Mouse (Mus musculus): Measurements from ENCODE around the gene Ddr2.
"Not testable (repeated sequence)": the region's sequence is repeated elsewhere in the genome, so short reads cannot be mapped to it uniquely, and the experiment has no call there.

The Ddr2 gene

DNA sequence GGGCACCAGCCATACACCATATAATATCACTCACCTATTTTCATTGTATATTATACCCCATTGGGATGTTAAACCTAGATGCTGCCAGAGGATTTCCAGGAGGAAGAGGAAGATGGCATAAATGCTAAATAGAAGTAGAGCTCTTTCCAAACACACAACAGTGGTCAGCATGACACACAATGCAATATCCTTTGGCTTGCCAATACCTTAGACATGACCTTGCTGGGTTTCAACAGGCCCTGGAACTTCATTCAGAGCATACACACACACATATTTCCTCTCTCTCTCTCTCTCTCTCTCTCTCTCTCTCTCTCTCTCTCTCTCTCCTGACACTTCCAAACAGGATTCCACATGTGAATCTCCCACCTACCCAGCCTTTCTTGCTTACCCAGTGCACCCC, 66.8 kb downstream of the Ddr2 start:
- in situ Hi-C loops (cut with MboI, MseI), result no loop called here

- in situ Hi-C loops (cut with MboI, MseI), result no loop called here
Observed at GRCm38 (mm10) chr1:170042996-170043395, 67.6 kb downstream of the Ddr2 start.

DNA sequence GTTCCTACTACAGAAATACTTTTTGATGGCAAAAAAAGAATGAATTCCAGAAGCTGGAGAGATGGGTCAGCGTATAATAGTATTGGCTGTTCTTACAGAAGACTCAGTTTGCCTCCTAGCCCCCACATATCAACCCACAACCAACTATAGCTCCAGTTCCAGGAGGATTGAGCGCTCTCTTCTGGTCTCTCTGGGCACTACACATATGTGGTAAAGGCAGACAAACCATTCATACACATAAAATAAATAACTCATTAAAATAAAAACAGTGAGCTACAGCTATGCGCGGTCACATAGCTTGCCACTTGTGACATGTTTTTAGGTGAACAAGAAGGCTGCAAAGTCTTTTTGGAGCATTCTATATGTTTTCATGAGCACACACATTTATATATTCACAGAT, 71.2 kb downstream of the Ddr2 start:
- in situ Hi-C loops (cut with MboI, MseI), result loop anchor here (5.0 kb wide), 1 partner anchor 98 kb away; no protein-coding TSS in a partner anchor

DNA sequence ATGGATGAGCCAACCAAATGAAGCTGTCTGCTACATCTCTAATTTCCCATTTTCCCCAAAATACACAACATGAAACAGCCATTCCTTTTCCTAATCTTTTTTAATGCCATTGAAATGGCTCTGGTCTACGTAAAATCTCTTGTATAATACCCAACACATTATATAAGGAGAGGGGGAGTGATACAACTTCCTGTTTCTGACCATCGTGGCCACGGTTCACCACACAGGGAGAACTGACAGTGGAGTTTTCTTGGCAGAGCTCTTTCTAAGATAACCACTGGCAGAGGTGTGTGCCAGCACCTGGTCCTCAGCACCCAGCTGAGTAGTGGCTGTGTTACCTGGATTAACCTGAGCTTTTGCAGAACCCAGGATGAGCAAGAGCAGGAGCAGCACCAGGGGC, 75.0 kb downstream of the Ddr2 start:
- in situ Hi-C loops (cut with MboI, MseI), result loop anchor here (5.0 kb wide), 1 partner anchor 102 kb away; no protein-coding TSS in a partner anchor

DNA sequence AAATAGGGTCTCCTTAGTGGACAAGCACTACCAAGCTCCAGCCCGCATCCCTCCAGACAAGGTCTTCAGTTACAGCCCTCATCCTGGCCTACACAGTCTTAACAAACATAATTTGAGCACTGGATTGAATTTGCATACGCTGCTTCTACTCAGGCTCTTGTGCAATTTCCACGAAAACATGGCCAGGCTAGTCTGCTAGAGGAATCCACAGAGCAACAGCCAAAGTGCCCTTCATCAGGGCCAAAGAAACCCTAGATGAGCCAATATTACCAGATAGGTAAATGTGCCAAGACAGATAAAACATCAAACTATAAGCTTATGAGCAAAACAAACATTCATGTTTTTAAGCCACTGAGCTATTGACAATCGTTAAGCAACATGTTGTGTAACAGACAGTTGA, 75.6 kb downstream of the Ddr2 start:
- in situ Hi-C loops (cut with MboI, MseI), result loop anchor here (5.0 kb wide), 1 partner anchor 102 kb away; no protein-coding TSS in a partner anchor

- in situ Hi-C loops (cut with MboI, MseI), result no loop called here
Observed at GRCm38 (mm10) chr1:170031656-170032055, 78.9 kb downstream of the Ddr2 start.

DNA sequence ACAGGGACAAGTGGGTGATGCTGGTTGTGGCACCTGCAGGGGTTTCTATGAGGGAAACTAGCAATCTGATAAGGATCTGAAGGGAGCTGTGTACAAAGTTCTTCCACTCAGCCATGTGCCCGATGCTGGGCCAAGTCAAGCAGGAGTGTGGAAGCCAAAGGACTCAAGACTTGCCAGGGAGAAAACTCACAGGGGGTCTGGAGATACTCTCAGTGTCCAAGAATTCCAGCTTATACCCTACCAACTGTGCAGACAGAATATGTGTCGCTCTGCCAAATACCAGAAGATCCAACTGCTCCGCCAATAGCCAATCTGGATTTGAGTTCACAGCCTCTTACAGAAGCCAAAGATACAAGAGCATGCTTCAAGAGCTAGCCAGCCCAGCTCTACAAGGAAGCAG, 95.8 kb downstream of the Ddr2 start:
- in situ Hi-C loops (cut with MboI, MseI), result no loop called here

- in situ Hi-C loops (cut with MboI, MseI), result no loop called here
Observed at GRCm38 (mm10) chr1:170010716-170011505, 99.7 kb downstream of the Ddr2 start.

GRCm38 (mm10) chr1:170009296-170009695, 101.3 kb downstream of the Ddr2 start:
- in situ Hi-C loops (cut with MboI, MseI), result no loop called here

DNA sequence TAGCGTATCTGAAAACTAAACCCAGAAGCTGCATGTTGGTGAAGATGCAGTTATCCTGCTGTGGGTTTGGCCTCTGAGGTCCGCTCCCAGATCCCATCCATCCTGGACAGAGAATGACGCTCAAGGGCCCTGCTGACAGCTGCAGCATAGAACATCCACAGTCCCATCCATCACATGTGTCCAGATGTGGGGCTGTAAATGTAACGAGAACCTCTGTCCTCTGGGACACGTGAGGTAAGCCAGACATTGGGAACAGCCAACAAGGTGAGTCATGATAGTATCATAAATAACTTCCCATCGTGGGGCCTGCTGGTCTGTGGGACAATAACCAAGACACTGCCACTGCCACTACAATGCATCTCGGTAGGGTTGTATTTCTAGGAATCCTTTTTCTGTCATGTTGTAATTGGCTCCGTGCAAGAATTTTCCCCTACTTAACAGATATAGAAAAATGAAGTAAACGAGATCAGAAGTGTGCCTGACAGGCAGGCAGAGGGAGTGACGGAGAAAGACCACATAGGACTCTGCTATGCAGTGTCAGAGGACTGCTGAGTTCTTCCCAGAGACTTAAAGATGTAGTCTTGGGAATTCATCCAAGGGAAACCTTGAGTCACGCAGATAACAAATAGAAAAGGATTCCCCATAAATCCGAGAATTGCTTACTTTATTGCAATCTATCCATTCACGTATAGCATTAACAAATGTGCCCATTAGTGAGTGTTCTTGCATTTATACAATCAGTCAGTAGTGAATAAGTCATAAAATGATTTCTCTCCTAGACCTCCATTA, 101.9 kb downstream of the Ddr2 start:
- in situ Hi-C loops (cut with MboI, MseI), result no loop called here

DNA sequence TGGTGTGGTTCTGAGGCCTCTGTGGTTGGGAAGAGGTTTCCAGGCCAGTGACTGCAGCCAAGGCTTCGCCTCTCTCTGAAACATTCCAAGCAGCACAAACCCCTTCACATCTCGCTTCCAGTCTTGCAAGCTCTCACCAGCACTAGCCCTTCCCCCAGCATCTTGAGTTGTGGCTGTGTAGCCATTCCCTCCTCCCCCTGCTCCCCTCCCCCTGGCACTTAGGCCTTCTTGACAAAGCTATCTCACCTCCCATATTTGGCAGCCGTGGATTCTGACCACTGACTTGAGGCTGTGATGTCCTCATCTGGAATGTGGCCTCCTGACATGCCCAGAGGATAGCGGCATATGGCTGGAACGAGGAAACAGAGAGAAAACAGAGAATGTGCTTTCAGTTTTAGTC, 104.0 kb downstream of the Ddr2 start:
- in situ Hi-C loops (cut with MboI, MseI), result no loop called here

DNA sequence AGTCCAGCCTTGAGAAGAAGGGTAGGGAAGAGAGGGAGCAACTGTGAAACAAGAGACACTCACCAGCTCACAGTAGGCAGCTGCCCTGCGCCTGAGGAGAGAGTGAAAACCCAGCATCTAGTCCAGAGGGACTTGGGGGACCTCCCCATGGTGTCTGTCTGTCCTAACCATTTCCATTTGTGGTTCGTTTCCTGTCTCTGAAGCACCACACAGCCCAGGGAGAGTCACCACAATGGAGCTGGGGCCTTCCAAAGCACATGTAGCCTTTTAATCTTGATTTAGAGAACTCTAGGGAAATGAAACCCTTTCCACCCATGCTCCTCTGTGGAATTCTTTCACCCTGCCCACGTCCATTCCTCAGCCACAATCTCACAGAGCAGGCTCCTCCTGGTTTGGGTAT, 105.3 kb downstream of the Ddr2 start:
- in situ Hi-C loops (cut with MboI, MseI), result no loop called here

DNA sequence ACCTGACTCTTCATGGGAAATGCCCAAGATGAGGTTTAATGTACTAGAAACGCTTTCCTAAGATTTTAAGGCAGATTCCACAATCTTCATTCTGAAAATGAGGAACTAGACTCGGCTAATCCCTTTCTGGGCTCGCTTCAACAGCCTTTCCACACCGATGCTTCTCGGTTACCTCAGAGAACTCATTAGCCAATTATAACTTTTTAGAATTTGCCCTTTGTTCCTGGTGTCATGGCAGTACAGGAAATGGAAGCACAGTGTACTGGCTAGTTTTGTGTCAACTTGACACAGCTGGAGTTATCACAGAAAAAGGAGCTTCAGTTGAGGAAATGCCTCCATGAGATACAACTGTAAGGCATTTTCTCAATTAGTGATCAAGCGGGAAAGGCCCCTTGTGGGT, 116.7 kb downstream of the Ddr2 start:
- in situ Hi-C loops (cut with MboI, MseI), result not testable (repeated sequence)

GRCm38 (mm10) chr1:169986166-169986565, 124.4 kb downstream of the Ddr2 start:
- in situ Hi-C loops (cut with MboI, MseI), result no loop called here

DNA sequence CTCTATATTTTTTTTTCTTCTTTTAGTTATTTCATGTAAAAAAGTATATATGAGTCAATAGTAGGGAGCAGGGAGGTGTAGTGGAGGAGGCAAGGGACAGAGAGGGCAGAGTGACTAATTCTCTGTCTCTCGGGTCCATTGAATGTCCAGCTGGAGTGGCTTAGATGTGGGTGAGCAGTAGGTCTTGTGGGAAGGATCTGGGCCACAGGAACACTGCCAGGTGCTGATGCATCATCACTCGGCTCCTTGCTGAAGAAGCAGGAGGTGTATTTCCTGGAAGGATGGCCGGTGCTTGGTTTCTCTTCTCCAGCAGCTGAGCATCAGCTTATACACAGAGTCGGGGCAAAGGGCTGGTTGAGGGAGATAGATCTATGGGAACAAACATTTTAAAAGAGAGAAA, 132.9 kb downstream of the Ddr2 start:
- in situ Hi-C loops (cut with MboI, MseI), result loop anchor here (10.0 kb wide), 1 partner anchor 187 kb away; no protein-coding TSS in a partner anchor

GRCm38 (mm10) chr1:169971998-169972397, 138.6 kb downstream of the Ddr2 start:
- in situ Hi-C loops (cut with MboI, MseI), result loop anchor here (10.0 to 25.0 kb wide), 2 partner anchors 193 to 1915 kb away; partner anchors contain the start of gene Gm10521

DNA sequence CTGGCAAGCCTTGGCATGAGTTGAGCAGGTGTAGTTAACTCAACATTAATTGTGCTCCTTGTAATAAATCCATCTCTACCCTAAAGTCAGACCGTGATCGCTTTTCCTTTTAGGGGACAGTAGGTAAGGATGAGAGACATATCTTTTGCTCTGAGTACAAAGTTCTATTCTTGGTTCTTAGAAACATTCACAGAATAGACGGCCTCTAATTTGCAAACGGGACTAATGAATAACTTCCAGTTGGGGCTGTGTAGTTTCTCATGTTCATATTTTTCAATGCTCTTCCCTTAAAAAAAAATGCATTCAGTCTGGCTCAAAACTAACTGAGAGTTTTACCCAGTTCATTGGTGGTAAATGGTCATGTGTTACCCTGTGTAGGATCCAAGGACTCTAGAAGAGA, 139.6 kb downstream of the Ddr2 start:
- in situ Hi-C loops (cut with MboI, MseI), result loop anchor here (10.0 to 25.0 kb wide), 2 partner anchors 194 to 1916 kb away; partner anchors contain the start of gene Gm10521

DNA sequence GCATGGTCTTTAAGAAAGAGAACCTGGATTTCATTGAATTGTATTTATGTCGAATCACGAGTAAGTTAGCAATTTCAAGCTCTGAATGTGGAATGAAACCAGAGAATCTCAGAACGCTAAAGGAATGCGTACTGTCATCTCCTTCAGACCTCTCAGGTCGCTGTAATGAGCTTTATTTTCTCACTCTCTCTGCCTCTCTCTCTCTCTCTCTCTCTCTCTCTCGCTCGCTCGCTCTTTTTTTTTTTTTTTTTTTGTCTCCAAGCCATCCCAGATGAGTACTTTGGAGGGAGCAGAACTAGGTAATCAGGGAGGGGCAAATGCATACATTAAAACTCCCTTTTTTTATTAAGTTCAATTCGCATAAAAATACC, 141.1 kb downstream of the Ddr2 start:
- in situ Hi-C loops (cut with MboI, MseI), result loop anchor here (25.0 kb wide), 1 partner anchor 1918 kb away; the partner anchor contains the start of gene Gm10521

GRCm38 (mm10) chr1:169968792-169969515, 141.6 kb downstream of the Ddr2 start, which contains the start of gene Hsd17b7:
TSS of gene Hsd17b7 (minus strand) at chr1:169969241.
- in situ Hi-C loops (cut with MboI, MseI), result loop anchor here (25.0 kb wide), 1 partner anchor 1918 kb away; the partner anchor contains the start of gene Gm10521

GRCm38 (mm10) chr1:169953106-169953505, 157.5 kb downstream of the Ddr2 start:
- in situ Hi-C loops (cut with MboI, MseI), result loop anchor here (25.0 kb wide), 1 partner anchor 1934 kb away; the partner anchor contains the start of gene Gm10521

DNA sequence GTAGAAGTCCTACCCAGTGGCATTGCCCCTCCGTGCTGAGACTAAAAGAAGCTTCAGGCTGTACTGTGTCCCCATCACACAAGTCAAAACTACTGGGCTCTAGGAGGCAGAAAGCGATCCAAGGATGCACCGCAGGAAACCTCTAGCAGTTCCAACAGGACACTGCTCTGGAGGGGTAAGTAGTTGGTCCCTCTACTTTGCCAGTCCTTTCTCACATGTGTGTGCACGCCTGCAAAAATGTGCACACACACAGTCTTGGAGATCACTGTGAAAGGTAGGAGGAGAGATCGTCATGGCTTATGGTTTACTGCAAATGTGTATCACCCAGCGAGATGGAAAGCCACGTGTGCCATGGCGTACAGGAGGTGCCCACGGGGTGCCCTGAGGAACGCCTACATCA, 157.9 kb downstream of the Ddr2 start:
- in situ Hi-C loops (cut with MboI, MseI), result loop anchor here (25.0 kb wide), 1 partner anchor 1935 kb away; the partner anchor contains the start of gene Gm10521

Measured in T-helper 2 cell (primary cell).